Mouse (Mus musculus) left cerebral cortex, postnatal 4 days (tissue): Measurements from ENCODE around the gene Plcb1. TPM values are rescaled to one million over a fixed set of nuclear protein-coding genes. Genes with fewer than 3 reads are reported as not detected.
A peak's percentile ranks its signal among the peaks of the same experiment; 100 is the strongest.

Experiments
- DNase-seq: peaks from one replicate; pipeline ENCODE4 v3.0.0-alpha.2; 2022
- intact Hi-C: fragments of 180-260 bp; cut with DNase I; formaldehyde crosslinking; loops from one replicate; pipeline ENCODE4 v1.15.1; 2025
- total RNA-seq, 2 experiments: library from RNA; stranded (reverse); gene quantifications; 2 replicates each; pipeline ENCODE4 v1.2.3; 2021

Gene Plcb1
- total RNA-seq, 2 experiments from 2014 or later: 109 to 115 TPM

GRCm38 (mm10) chr2:135278506-135278905 lies 492.6 kb downstream of the Plcb1 start:
- intact Hi-C loops: no loop called here
- DNase-seq: peak; percentile 71

DNA sequence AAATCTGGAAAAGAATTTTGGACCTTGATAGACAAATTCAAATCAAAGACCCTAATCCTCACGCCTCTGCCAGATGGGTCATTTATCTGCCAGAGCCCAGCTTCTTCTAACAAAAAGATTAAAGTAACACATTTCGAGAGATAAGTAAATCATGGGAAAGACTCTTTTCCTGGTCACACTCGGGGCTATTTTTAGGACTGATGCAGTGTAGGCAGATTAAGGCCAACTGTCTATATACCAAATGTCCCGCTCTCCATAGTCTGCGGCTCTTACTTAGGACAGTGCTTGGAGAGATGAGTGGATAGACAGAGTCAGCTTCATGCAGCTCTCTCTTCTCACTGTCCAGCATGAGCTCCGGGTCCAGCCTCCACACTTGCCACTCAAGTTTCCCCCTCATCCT lies 493.2 kb downstream of the Plcb1 start:
- intact Hi-C loops: no loop called here
- peak; percentile 1 for DNase-seq

GRCm38 (mm10) chr2:135283783-135284182 lies 497.9 kb downstream of the Plcb1 start:
- no peak for DNase-seq
- intact Hi-C loops: no loop called here

GRCm38 (mm10) chr2:135296184-135296769 lies 510.4 kb downstream of the Plcb1 start:
- no peak for DNase-seq

GRCm38 (mm10) chr2:135300480-135300879 lies 514.6 kb downstream of the Plcb1 start:
- no peak for DNase-seq
- intact Hi-C loops: no loop called here

More at GRCm38 (mm10) chr2:135296184-135296769, 510.4 kb downstream of the Plcb1 start:
- intact Hi-C loops: no loop called here

DNA sequence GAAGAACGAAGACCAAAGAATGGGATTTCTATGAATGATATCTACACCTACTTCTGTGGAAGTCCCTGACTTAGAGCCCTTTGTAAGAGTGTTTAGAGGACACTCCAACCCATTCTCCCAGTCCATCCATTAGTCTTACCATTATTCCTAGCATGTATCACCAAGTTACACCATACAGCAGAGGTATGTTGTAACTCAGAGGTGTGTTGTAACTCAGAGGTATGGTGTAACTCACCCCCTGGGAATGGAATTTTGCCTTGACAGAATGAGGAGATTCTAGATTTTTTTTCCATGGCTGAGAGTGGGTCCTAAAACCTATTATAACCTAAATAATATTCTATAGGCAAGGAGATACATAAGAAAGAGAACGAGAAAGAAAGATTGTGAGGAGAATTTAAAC lies 516.6 kb downstream of the Plcb1 start:
- no peak for DNase-seq
- intact Hi-C loops: no loop called here

- no peak for DNase-seq
- intact Hi-C loops: no loop called here
Observed at GRCm38 (mm10) chr2:135305186-135305585, 519.3 kb downstream of the Plcb1 start.

DNA sequence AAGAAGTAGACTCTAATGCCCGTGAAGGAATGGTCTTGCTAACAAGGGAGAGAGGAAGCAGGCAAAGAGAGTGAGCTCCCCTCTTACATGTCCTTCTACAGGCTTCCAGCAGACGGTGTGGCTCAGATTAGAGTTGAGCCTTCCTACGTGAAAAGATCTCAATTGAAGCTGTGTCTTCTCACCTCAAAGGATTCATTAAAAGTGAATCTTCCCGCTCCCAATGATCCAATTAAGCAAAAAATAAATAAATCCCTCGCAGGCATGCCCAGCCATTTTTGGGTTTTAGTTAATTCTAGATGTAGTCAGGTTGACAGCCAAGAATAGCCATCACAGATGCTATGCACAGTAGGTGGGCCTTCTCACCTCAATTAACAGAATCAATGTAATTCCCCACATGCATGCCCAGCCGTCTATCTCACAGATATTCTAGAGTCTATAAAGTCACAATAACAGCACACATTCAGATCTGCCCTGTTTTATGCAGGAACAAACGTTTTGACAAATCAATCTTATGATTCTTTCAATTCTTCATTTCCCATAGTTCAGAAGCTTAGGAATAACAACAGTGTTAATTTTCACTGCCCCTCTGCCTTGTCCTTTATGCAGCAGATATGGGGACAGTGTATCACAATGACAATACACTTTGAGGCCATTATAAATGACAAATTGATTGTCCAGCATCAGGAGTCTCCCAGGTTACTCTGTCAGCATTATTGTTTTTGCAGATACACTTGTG lies 520.0 kb downstream of the Plcb1 start:
- peak; percentile 75 for DNase-seq
- intact Hi-C loops: no loop called here

GRCm38 (mm10) chr2:135306472-135306771 lies 520.6 kb downstream of the Plcb1 start:
- intact Hi-C loops: no loop called here
- DNase-seq: no peak

- no peak for DNase-seq
- intact Hi-C loops: no loop called here
Observed at GRCm38 (mm10) chr2:135307787-135308186, 521.9 kb downstream of the Plcb1 start.

- DNase-seq: no peak
- intact Hi-C loops: no loop called here
Observed at GRCm38 (mm10) chr2:135315980-135316379, 530.1 kb downstream of the Plcb1 start.

- intact Hi-C loops: no loop called here
- no peak for DNase-seq
Observed at GRCm38 (mm10) chr2:135318136-135318535, 532.3 kb downstream of the Plcb1 start.

GRCm38 (mm10) chr2:135323276-135323954 lies 537.5 kb downstream of the Plcb1 start:
- DNase-seq: peak; percentile 86
- intact Hi-C loops: loop anchor here (10.0 kb wide), 3 partner anchors 289 to 399 kb away; no protein-coding TSS in a partner anchor

- DNase-seq: peak; percentile 95
- intact Hi-C loops: loop anchor here (2.0 to 10.0 kb wide), 4 partner anchors 289 to 537 kb away; partner anchors contain the start of gene Plcb1
Observed at GRCm38 (mm10) chr2:135323955-135324302, 538.1 kb downstream of the Plcb1 start.

DNA sequence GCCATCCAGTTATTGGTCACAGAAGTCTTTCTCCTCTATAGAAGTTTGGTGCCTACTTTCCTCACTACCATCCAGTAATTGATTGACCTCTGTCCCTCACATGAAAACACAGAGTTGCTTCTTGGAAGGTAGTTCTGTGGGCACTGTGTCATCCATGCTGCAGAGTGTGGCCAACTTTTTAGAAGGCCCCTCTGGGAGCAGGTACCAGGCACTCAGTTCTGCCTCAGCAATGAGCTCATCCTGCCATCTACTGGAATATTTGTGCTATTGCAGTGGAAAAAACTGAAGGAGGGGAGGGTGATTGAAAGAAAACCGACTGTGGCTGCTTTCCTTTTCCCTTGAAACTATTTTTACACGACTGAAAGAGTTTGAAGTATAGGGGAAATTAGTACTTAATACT lies 542.9 kb downstream of the Plcb1 start:
- DNase-seq: peak; percentile 38
- intact Hi-C loops: loop anchor here (2.0 to 10.0 kb wide), 4 partner anchors 294 to 778 kb away; no protein-coding TSS in a partner anchor

DNA sequence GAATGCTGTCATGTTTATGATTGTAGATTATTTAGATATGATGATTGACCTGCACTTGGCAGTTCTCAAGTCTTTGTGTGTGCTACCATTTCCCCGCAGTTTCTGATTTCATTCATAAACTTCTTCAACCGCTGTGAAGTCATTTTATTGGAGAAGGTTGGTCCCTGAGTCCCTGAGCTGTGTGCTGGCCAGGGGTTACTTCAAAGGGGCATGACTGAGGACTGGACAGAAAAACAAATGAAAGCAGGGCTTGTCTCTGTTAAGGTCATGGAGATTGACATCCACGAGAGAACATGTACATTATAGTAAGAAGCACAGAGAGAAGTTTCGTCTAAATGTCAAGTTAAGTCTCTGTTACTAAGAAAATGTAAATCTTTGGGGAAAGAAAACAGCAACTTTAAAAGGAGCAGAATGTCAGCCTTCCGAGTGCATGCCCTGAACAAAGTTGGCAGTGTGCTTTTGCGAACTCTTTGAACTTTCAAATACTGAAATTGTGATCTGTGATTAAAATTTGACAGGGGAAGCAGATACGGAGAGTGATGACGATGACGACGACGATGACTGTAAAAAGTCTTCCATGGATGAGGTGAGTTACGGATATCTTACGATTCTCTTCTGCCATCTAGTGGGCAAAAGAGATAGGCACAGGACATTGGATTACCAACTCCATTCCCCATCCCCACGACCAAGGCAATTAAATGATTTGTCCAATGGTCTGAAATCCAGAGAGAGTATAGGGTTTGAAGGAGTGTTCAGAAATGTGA lies 544.1 kb downstream of the Plcb1 start:
- DNase-seq: peak; percentile 22
- intact Hi-C loops: loop anchor here (2.0 to 10.0 kb wide), 5 partner anchors 295 to 779 kb away; no protein-coding TSS in a partner anchor

- no peak for DNase-seq
- intact Hi-C loops: loop anchor here (5.0 kb wide), 1 partner anchor 650 kb away; no protein-coding TSS in a partner anchor
Observed at GRCm38 (mm10) chr2:135331868-135332267, 546.0 kb downstream of the Plcb1 start.

- intact Hi-C loops: no loop called here
- DNase-seq: no peak
Observed at GRCm38 (mm10) chr2:135356311-135356710, 570.4 kb downstream of the Plcb1 start.

GRCm38 (mm10) chr2:135361798-135362197 lies 575.9 kb downstream of the Plcb1 start:
- intact Hi-C loops: loop anchor here (5.0 kb wide), 2 partner anchors 566 to 596 kb away; no protein-coding TSS in a partner anchor
- no peak for DNase-seq

DNA sequence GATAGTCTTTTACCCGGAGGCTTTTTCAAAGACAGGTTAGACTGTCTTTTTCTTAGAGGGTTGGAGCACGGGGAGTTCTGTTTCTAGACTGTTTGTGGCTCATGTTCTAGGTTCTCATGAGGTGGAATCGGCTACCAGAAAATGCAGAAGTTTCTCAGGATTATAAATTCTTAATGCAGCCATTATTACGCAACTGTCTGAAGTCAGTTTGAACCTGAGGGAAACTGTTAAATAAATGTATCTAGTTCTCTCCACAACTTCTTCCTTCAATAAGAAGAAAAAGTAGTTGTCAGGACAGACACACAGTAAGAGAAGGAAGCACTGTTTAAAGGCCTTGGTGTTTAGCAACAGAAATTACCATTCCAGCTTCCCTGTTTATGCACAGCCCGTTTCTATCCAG lies 577.1 kb downstream of the Plcb1 start:
- intact Hi-C loops: loop anchor here (5.0 kb wide), 2 partner anchors 564 to 594 kb away; no protein-coding TSS in a partner anchor
- no peak for DNase-seq
